8 mouse cellular contexts compared by ENCODE assay signal in the genomic region with DNA sequence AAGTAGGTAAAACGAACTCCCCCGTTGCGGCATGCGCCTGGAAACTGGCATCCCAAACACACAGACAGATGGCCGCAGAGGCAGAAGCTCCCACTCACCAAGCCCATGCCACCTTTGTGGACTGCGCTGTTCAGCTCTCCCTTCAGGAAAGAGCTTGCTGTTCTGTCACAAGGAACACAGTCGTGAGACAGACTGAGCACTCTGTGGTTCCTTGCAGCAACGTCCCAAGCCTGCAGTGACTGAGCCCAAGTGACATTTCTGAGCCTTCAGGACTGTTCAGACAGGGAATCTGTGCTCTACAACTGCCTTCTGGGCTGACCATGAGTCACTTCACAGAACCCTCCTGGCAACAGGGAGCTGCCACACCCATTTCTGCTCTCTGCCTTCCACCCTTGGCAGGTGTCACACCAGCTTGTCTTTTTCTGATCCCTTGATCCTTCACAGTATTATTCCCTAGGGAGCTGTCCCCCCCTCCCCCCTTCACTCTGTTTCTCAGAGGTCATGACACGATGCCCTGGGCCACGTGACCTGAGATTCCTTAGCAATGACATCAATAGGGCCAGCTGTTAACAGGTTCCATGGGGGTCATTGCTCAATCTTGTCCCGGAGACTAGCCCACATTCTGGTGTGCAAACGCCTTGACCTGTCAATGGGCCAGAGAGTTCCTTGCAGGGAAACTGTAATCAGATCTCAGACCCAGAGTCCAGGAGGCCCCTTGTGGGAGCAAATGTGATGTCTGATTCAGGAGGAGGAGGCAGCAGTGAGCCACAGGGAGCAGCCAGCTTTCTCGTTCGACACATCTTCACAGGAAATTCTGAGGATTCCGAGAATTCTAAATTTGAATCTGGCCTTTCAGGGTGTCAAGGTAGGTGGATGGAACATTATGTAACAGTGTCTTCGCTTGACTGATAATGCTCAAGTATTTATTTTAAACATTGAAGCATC. TPM values are rescaled to one million over a fixed set of nuclear protein-coding genes. Genes with fewer than 3 reads are reported as not detected.
DNase-seq lines count a peak whose midpoint lies in the region; ATAC-seq and TF ChIP-seq lines count a peak whose summit lies in the region.

No protein-coding gene starts in this region.

- peak; percentile 51 for DNase-seq in hindbrain, embryonic 11.5 days (ENCODE audit: low spot score)
- peak; percentile 78 for DNase-seq in cerebellum, adult 8-10 months
- peak; percentile 81 to 86 for DNase-seq in heart, adult 18-20 months
- peak; percentile 24 to 63 for DNase-seq in kidney, postnatal 25 days
- DNase-seq in right cerebral cortex, postnatal 10 days (ENCODE audit: low spot score in 2 of 2), result peak; percentile 50 to 53
- no peak for DNase-seq in ovary, postnatal 14 days (ENCODE audit: low spot score)

- H3K36me3 ChIP-seq in hindbrain, embryonic 11.5 days (ENCODE audit: control insufficient read depth, insufficient read depth, low read length), result no peaks in the 10 kb centered on the region
- no peaks in the 10 kb centered on the region for H3K36me3 ChIP-seq in hindbrain, embryonic 13.5 days
- no peaks in the 10 kb centered on the region for H3K36me3 ChIP-seq in ES-Bruce4 (ENCODE audit: control insufficient read depth, insufficient read depth, low read length, poor library complexity, severe bottlenecking)

- no peak for TF ChIP-seq POLR2A in ES-Bruce4 (IDR thresholded peaks at IDR 0.05; ENCODE audit: insufficient read depth, low read length)

- no peaks in the 10 kb centered on the region for H3K27me3 ChIP-seq in hindbrain, embryonic 11.5 days (ENCODE audit: control insufficient read depth, insufficient read depth, low read length)
- H3K27me3 ChIP-seq in hindbrain, embryonic 13.5 days, result no peaks in the 10 kb centered on the region
- no peaks in the 10 kb centered on the region; the same call in 1 of the 2 replicates for H3K27me3 ChIP-seq in ES-Bruce4 (ENCODE audit: control insufficient read depth, insufficient read depth, low read length, poor library complexity, severe bottlenecking)

- no peak for ATAC-seq in hindbrain, embryonic 11.5 days (ENCODE audit: low FRiP score)
- no peak for ATAC-seq in hindbrain, embryonic 13.5 days (ENCODE audit: low FRiP score)

- WGBS in hindbrain, embryonic 11.5 days, result 44% methylated on average over 16 of the region's 16 CpGs
- WGBS in hindbrain, embryonic 13.5 days, result 49% methylated on average over 16 of the region's 16 CpGs

- TF ChIP-seq CTCF in ES-Bruce4 (IDR thresholded peaks at IDR 0.05; ENCODE audit: low read depth, low read length), result no peak

- no peak overlapping the region for H3K4me3 ChIP-seq in hindbrain, embryonic 11.5 days (ENCODE audit: low read depth, low read length)
- H3K4me3 ChIP-seq in hindbrain, embryonic 13.5 days, result no peak overlapping the region
- no peak overlapping the region for H3K4me3 ChIP-seq in ES-Bruce4 (ENCODE audit: low read depth, low read length)

- H3K27ac ChIP-seq in hindbrain, embryonic 11.5 days (ENCODE audit: low read depth, low read length), result no peak overlapping the region
- no peak overlapping the region for H3K27ac ChIP-seq in hindbrain, embryonic 13.5 days
- peak overlapping the region; percentile 37 for H3K27ac ChIP-seq in ES-Bruce4 (ENCODE audit: insufficient read depth, low read length)

- H3K9me3 ChIP-seq in hindbrain, embryonic 11.5 days (ENCODE audit: control insufficient read depth, low read length), result no peaks in the 10 kb centered on the region
- no peaks in the 10 kb centered on the region for H3K9me3 ChIP-seq in hindbrain, embryonic 13.5 days
- H3K9me3 ChIP-seq in ES-Bruce4 (replicated peaks; ENCODE audit: control insufficient read depth, insufficient read depth, low read length, poor library complexity, severe bottlenecking), result no peaks in the 10 kb centered on the region

- TF ChIP-seq EP300 in ES-Bruce4 (IDR thresholded peaks at IDR 0.05; ENCODE audit: insufficient read depth, low read depth, low read length), result peak; percentile 89

- no peaks in the 10 kb centered on the region for H3K4me1 ChIP-seq in hindbrain, embryonic 11.5 days (replicated peaks; ENCODE audit: control insufficient read depth, insufficient read depth, low read length)
- peaks cover 9% of the 10 kb centered on the region for H3K4me1 ChIP-seq in hindbrain, embryonic 13.5 days (replicated peaks)
- H3K4me1 ChIP-seq in ES-Bruce4 (ENCODE audit: control insufficient read depth, insufficient read depth, low read length), result peaks cover 10% of the 10 kb centered on the region

- no peak overlapping the region for H3K9ac ChIP-seq in hindbrain, embryonic 11.5 days (ENCODE audit: low read depth, low read length)
- no peak overlapping the region for H3K9ac ChIP-seq in hindbrain, embryonic 13.5 days
- H3K9ac ChIP-seq in ES-Bruce4 (ENCODE audit: low read depth, poor library complexity, severe bottlenecking), result no peak overlapping the region

- H3K4me2 ChIP-seq in hindbrain, embryonic 11.5 days (replicated peaks; ENCODE audit: low read depth, low read length), result no peak overlapping the region
- no peak overlapping the region for H3K4me2 ChIP-seq in hindbrain, embryonic 13.5 days

RNA-seq across cellular contexts. Expression of a gene that starts 39.9 kb away (rescaled TPM):
- polyA plus RNA-seq in hindbrain, embryonic 11.5 days (2014; fragmentation: Nextera tagmentation; extraction: Ambion mirVana), result 75.3 and 76.5 TPM in 2 replicates
- polyA plus RNA-seq in hindbrain, embryonic 13.5 days (2015; fragmentation: Nextera tagmentation; extraction: Ambion mirVana), result 35.5 and 37.5 TPM in 2 replicates
- 22.2 and 25.4 TPM in 2 replicates for polyA plus RNA-seq in ES-Bruce4 (2011; ENCODE audit: insufficient read depth, insufficient read length, low read depth, missing spikeins)
- total RNA-seq in heart, adult 18-20 months (2021), result 10 to 100 TPM; 84.6 to 86.7 TPM

RNA-seq across cellular contexts. Expression of a gene that starts 44.0 kb away (rescaled TPM):
- polyA plus RNA-seq in hindbrain, embryonic 11.5 days (2014; fragmentation: Nextera tagmentation; extraction: Ambion mirVana), result 15.4 and 17.9 TPM in 2 replicates
- polyA plus RNA-seq in hindbrain, embryonic 13.5 days (2015; fragmentation: Nextera tagmentation; extraction: Ambion mirVana), result 15.1 and 15.5 TPM in 2 replicates
- polyA plus RNA-seq in ES-Bruce4 (2011; ENCODE audit: insufficient read depth, insufficient read length, low read depth, missing spikeins), result 85.3 and 95.1 TPM in 2 replicates
- 10 to 100 TPM; 78.3 to 79.9 TPM for total RNA-seq in heart, adult 18-20 months (2021)

RNA-seq across cellular contexts. Expression of a gene that starts 50.0 kb away (rescaled TPM):
- polyA plus RNA-seq in hindbrain, embryonic 11.5 days (2014; fragmentation: Nextera tagmentation; extraction: Ambion mirVana), result 8.8 and 11.2 TPM in 2 replicates
- 1.5 and 2.5 TPM in 2 replicates for polyA plus RNA-seq in hindbrain, embryonic 13.5 days (2015; fragmentation: Nextera tagmentation; extraction: Ambion mirVana)
- 10.2 and 11.5 TPM in 2 replicates for polyA plus RNA-seq in ES-Bruce4 (2011; ENCODE audit: insufficient read depth, insufficient read length, low read depth, missing spikeins)
- total RNA-seq in heart, adult 18-20 months (2021), result under 1 TPM; 0.27 to 0.33 TPM
